8 mouse cellular contexts compared by ENCODE assay signal in genomic region chr9:121494006-121494767, GRCm38 (mm10). TPM values are rescaled to one million over a fixed set of nuclear protein-coding genes. Genes with fewer than 3 reads are reported as not detected.
A peak's percentile ranks its signal among the peaks of the same experiment; 100 is the strongest.
DNase-seq lines count a peak whose midpoint lies in the region; ATAC-seq and TF ChIP-seq lines count a peak whose summit lies in the region.

No protein-coding gene starts in this region.

- H3K36me3 ChIP-seq in liver, embryonic 11.5 days (ENCODE audit: control insufficient read depth, insufficient read depth, low read length): no peaks in the 10 kb centered on the region
- H3K36me3 ChIP-seq in embryonic facial prominence, embryonic 13.5 days: no peaks in the 10 kb centered on the region
- no peaks in the 10 kb centered on the region for H3K36me3 ChIP-seq in intestine, postnatal 0 days (ENCODE audit: control insufficient read depth, insufficient read depth)

- no peak for TF ChIP-seq CTCF in intestine, postnatal 0 days (IDR thresholded peaks at IDR 0.05; ENCODE audit: low read depth)

- H3K9me3 ChIP-seq in liver, embryonic 11.5 days (ENCODE audit: control insufficient read depth, low read length): no peaks in the 10 kb centered on the region
- H3K9me3 ChIP-seq in embryonic facial prominence, embryonic 13.5 days: no peaks in the 10 kb centered on the region
- H3K9me3 ChIP-seq in intestine, postnatal 0 days (ENCODE audit: control insufficient read depth): no peaks in the 10 kb centered on the region

- H3K4me2 ChIP-seq in liver, embryonic 11.5 days: peak overlapping the region; percentile 49
- peak overlapping the region; percentile 63 for H3K4me2 ChIP-seq in embryonic facial prominence, embryonic 13.5 days
- peak overlapping the region; percentile 54 for H3K4me2 ChIP-seq in intestine, postnatal 0 days (replicated peaks; ENCODE audit: low read depth)

- no peak overlapping the region for H3K9ac ChIP-seq in liver, embryonic 11.5 days (ENCODE audit: low read depth, low read length)
- H3K9ac ChIP-seq in embryonic facial prominence, embryonic 13.5 days: peak overlapping the region; percentile 52; the same call in 1 of the 2 replicates
- H3K9ac ChIP-seq in intestine, postnatal 0 days (ENCODE audit: low read depth, low read length): no peak overlapping the region

- peak; percentile 36 for DNase-seq in liver, embryonic 11.5 days (ENCODE audit: low spot score)
- DNase-seq in liver: no peak
- peak; percentile 33 for DNase-seq in retina, postnatal 1 day
- DNase-seq in frontal cortex, adult 2 months (ENCODE audit: extremely low spot score in 1 of 2, low spot score in 1 of 2): no peak
- DNase-seq in cerebellum, postnatal 4 days (ENCODE audit: low spot score in 2 of 2): no peak

- WGBS in liver, embryonic 11.5 days: 6% methylated on average over 48 of the region's 48 CpGs
- 1% methylated on average over 48 of the region's 48 CpGs for WGBS in embryonic facial prominence, embryonic 13.5 days
- WGBS in intestine, postnatal 0 days: 3% methylated on average over 48 of the region's 48 CpGs

- H3K4me1 ChIP-seq in liver, embryonic 11.5 days (replicated peaks; ENCODE audit: control insufficient read depth, insufficient read depth, low read length): no peaks in the 10 kb centered on the region
- peaks cover 19% of the 10 kb centered on the region for H3K4me1 ChIP-seq in embryonic facial prominence, embryonic 13.5 days
- H3K4me1 ChIP-seq in intestine, postnatal 0 days (replicated peaks; ENCODE audit: control insufficient read depth, insufficient read depth, low read length): no peaks in the 10 kb centered on the region

- no peak for ATAC-seq in liver, embryonic 11.5 days (replicated peaks; ENCODE audit: low FRiP score)
- no peak for ATAC-seq in embryonic facial prominence, embryonic 13.5 days (ENCODE audit: insufficient number of reproducible peaks, insufficient read depth, low FRiP score, low TSS enrichment, low read depth)
- no peak for ATAC-seq in intestine, postnatal 0 days
- ATAC-seq in CD4-positive, CD25-positive, alpha-beta regulatory T cell, adult 4 months: no peak

- H3K27ac ChIP-seq in liver, embryonic 11.5 days (ENCODE audit: low read depth, low read length): no peak overlapping the region
- no peak overlapping the region for H3K27ac ChIP-seq in embryonic facial prominence, embryonic 13.5 days
- no peak overlapping the region for H3K27ac ChIP-seq in intestine, postnatal 0 days (ENCODE audit: low read depth, low read length)

- peaks cover 60% of the 10 kb centered on the region for H3K27me3 ChIP-seq in liver, embryonic 11.5 days (replicated peaks; ENCODE audit: control insufficient read depth, insufficient read depth, low read length)
- peaks cover 71% of the 10 kb centered on the region for H3K27me3 ChIP-seq in embryonic facial prominence, embryonic 13.5 days
- peaks cover 58% of the 10 kb centered on the region for H3K27me3 ChIP-seq in intestine, postnatal 0 days (replicated peaks; ENCODE audit: control insufficient read depth, insufficient read depth, low read length)

- peak overlapping the region; percentile 31; the same call in 1 of the 2 replicates for H3K4me3 ChIP-seq in liver, embryonic 11.5 days (ENCODE audit: low read depth, low read length)
- H3K4me3 ChIP-seq in embryonic facial prominence, embryonic 13.5 days: peak overlapping the region; percentile 36
- H3K4me3 ChIP-seq in intestine, postnatal 0 days (ENCODE audit: low read depth, low read length): peak overlapping the region; percentile 26

RNA-seq across cellular contexts. Expression of gene Cck, which starts 1.3 kb away (rescaled TPM):
- 2.3 and 3.1 TPM in 2 replicates for polyA plus RNA-seq in liver, embryonic 11.5 days (2014; fragmentation: Nextera tagmentation; extraction: Ambion mirVana)
- 0.53 TPM in 1 of 2 replicates, not detected in the other for polyA plus RNA-seq in embryonic facial prominence, embryonic 13.5 days (2015; fragmentation: Nextera tagmentation; extraction: Ambion mirVana)
- polyA plus RNA-seq in intestine, postnatal 0 days (2015; fragmentation: Nextera tagmentation; extraction: Ambion mirVana): 88.5 and 92.1 TPM in 2 replicates
- 1,294 and 1,474 TPM in 2 replicates for polyA plus RNA-seq in frontal cortex, adult 2 months (2012; rRNA removed)
- polyA plus RNA-seq in CD4-positive, CD25-positive, alpha-beta regulatory T cell, adult 4 months (2017; shearing (Covaris generic)): not detected

Comparison
In these comparisons a context has a peak if more than half of its experiments do, and no peak if none do; other contexts are left out.
1. DNase-seq: peak in liver, embryonic 11.5 days (single experiment) and retina, postnatal 1 day (single experiment); none in liver (single experiment), frontal cortex, adult 2 months (0 of 2) and cerebellum, postnatal 4 days (0 of 2).
2. RNA of gene Cck, which starts 1.3 kb away (polyA plus RNA-seq): 1,294 to 1,474 TPM in frontal cortex, adult 2 months and 88.5 to 92.1 TPM in intestine, postnatal 0 days; 2.3 to 3.1 TPM in liver, embryonic 11.5 days, 0.53 TPM in embryonic facial prominence, embryonic 13.5 days and not detected in CD4-positive, CD25-positive, alpha-beta regulatory T cell, adult 4 months; every median in the first group is over 10 times any median in the second.
3. Peak in every context shown above with its lines, with median percentiles within 50 percentile points of each other: H3K4me2 ChIP-seq and H3K4me3 ChIP-seq.